Mouse (Mus musculus) megakaryocyte-erythroid progenitor cell, adult 5 weeks (primary cell): ENCODE results near the gene Lrrtm4. TPM values are rescaled to one million over a fixed set of nuclear protein-coding genes. Genes with fewer than 3 reads are reported as not detected.

Experiments
- polyA plus RNA-seq: library from polyadenylated mRNA; stranded (reverse); fragments of >175 nt; gene quantifications from 2 replicates; pipeline ENCODE4 v1.2.3, GENCODE M21; 2012

The Lrrtm4 gene
- polyA plus RNA-seq: 0.06 TPM in 2 replicates

DNA sequence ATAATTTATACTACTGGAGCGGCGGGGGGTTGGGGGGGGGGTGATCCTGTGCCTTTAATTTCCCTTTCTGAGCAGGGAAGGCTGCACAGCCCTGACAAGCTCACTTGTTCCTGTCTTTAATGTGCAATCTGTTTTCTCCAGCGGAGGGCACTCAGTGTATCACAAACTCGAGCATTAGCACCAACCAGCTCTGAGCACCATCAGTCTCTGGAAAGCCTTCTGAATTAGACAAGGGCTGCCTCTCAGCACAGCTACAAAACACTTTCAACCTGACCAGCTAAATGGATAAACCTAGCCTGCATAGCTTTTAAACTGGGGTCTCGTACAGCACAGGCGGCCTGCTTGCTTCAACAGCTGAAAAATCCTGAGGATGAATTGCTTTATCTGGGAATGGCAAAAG lies at the start of gene Lrrtm4:
Gene Lrrtm4 (plus strand): TSS at position 113 of the 400 bp plus-strand sequence.

Other genes with a start within 250 kb of the Lrrtm4 start
- not detected in 2 replicates for gene Gm20594, start 201.0 kb upstream of the Lrrtm4 start, polyA plus RNA-seq